Mouse (Mus musculus) bone marrow macrophage, adult 2 months (primary cell): ENCODE results near the gene Gdf15.

Experiments
- CTCF ChIP-seq: IDR thresholded peaks from 2 replicates; pipeline ENCODE4 v1.5.1; 2012; ENCODE audit warnings: low read depth, mild to moderate bottlenecking, low read length, moderate library complexity
- POLR2A ChIP-seq: IDR thresholded peaks from 2 replicates; pipeline ENCODE4 v1.6.1; 2012; ENCODE audit warnings: mild to moderate bottlenecking, low read depth, low read length, borderline replicate concordance

GRCm38 (mm10) chr8:70636838-70637237, 4.6 kb upstream of the Gdf15 start:
- TF ChIP-seq POLR2A (no peak), CTCF (no peak)
